Mouse (Mus musculus) forebrain, embryonic 16.5 days (tissue): Measurements from ENCODE around the gene Srp9. TPM values are rescaled to one million over a fixed set of nuclear protein-coding genes. Genes with fewer than 3 reads are reported as not detected.

ENCODE experiments used
- ATAC-seq: fragments of 200-750 bp; cut with Nextera tagmentation; 2 replicates; pipeline ENCODE4 v1.8.0; 2017; ENCODE audit warnings: mild to moderate bottlenecking, moderate library complexity
- H3K27ac ChIP-seq: fragments of 300-500 bp; sonication (generic); 2 replicates; pipeline ENCODE4 v1.5.1; 2014; ENCODE audit warnings: low read length, control low read depth
- H3K27me3 ChIP-seq: fragments of 300-500 bp; sonication (generic); replicated peaks from 2 replicates; pipeline ENCODE4 v1.6.1; 2014; ENCODE audit warnings: low read length; ENCODE audit not compliant: control insufficient read depth, insufficient read depth
- H3K36me3 ChIP-seq: fragments of 300-500 bp; sonication (generic); 2 replicates; pipeline ENCODE4 v1.6.1; 2014; ENCODE audit not compliant: control insufficient read depth, insufficient read depth
- H3K4me1 ChIP-seq: fragments of 300-500 bp; sonication (generic); replicated peaks from 2 replicates; pipeline ENCODE4 v1.6.1; 2014; ENCODE audit warnings: low read length; ENCODE audit not compliant: control insufficient read depth, insufficient read depth
- H3K4me2 ChIP-seq: fragments of 300-500 bp; sonication (generic); 2 replicates; pipeline ENCODE4 v1.6.1; 2014; ENCODE audit warnings: mild to moderate bottlenecking, low read length, control low read depth
- H3K4me3 ChIP-seq: fragments of 300-500 bp; sonication (generic); replicated peaks from 2 replicates; pipeline ENCODE4 v1.5.1; 2014; ENCODE audit warnings: mild to moderate bottlenecking, low read length, control low read depth
- H3K9ac ChIP-seq: fragments of 300-500 bp; sonication (generic); replicated peaks from 2 replicates; pipeline ENCODE4 v1.6.1; 2014; ENCODE audit warnings: low read depth, low read length, control low read depth
- H3K9me3 ChIP-seq: fragments of 300-500 bp; sonication (generic); 2 replicates; pipeline ENCODE4 v1.6.1; 2016; ENCODE audit warnings: low read length; ENCODE audit not compliant: control insufficient read depth
- WGBS: fragments of 180-500 bp; shearing (Covaris S2); extraction: QIAGEN DNeasy Blood & Tissue Kit; methylation state at CpG from one replicate; pipeline ENCODE4 v1.1.7; 2014; 5-methylcytosine and 5-hydroxymethylcytosine counted together
- polyA plus RNA-seq: library from polyadenylated mRNA; unstranded; fragments of >200 nt; fragmentation: Nextera tagmentation; extraction: Ambion mirVana; gene quantifications from 2 replicates; pipeline ENCODE4 v1.2.1, GENCODE M21; 2015

Srp9 gene
- polyA plus RNA-seq, 1 experiment from 2014 or later, result 125 TPM

DNA sequence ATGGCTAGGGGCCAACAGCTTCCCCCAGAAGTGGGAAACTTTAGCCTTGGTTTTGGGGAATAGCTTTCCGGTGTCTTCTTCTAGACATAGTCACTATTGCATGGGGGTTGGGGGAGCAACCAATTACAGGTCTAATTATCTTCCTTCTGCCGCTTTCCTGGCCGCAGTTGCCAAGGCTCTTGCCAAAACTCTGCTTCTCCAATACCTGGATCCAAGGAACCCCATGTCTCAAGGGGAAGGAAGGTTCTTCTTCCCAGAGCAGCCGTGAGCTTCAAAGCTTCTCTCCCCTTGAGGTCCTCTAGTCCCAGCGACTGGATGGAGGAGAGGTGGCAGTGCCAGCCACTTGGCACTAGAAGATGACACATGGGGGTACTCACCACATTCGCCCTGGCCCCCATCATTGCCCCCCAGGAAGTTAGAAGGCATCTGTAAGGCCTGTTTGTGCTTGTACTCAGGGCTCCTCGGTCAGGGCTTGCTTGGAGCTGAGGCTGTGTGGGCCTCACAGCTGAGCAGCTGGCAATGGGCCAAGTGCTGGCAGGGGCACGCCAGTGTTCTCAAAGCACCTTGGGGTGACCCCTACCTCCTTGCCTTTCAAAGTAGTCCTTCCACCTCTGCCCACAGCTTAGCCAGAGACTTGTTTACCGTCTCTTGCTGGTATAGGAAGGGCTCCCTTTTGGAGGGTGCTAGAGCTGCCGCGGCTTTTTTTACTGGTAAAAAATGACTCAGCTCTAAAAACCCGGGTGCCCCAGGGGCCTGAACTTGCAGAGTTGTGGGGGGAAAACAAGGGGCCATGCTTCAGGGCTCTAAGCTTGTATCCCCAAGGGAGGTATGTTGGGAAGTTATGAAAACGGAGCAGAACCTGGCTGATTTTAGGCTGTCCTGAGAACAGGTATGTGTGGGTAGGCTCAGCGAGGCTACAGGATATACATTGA, 12.9 kb upstream of the Srp9 start:
- Histone ChIP-seq H3K9ac (no peak overlapping the region), H3K36me3 (no peaks in the 10 kb centered on the region), H3K4me2 (no peak overlapping the region), H3K4me3 (no peak overlapping the region), H3K9me3 (no peaks in the 10 kb centered on the region), H3K4me1 (peaks cover 15% of the 10 kb centered on the region), H3K27ac (no peak overlapping the region), H3K27me3 (no peaks in the 10 kb centered on the region)
- ATAC-seq, result 0 out of 2 replicates have a peak, but pooled peaks have one; percentile 34
- WGBS, result 56% methylated on average over 14 of the region's 14 CpGs

DNA sequence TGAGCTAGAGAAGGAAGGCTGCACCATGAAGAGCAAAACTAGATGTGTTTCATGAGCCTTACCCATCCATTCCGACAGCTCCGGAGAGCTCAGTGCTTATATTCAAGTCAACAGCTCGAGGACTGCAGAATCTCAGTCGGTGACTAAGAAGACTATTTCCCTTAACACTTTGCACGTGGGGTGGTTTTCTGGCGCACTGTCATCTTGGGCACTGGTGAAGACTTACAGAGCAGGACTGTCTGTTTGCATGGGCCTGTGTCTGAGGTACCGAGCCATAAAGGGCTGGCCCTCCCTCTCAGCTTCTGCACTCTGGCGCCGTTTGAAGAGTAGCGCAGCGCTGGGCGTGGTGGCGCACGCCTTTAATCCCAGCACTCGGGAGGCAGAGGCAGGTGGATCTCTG, 12.2 kb upstream of the Srp9 start:
- no peaks in the 10 kb centered on the region for H3K36me3 ChIP-seq
- no peak overlapping the region for H3K4me2 ChIP-seq
- no peaks in the 10 kb centered on the region for H3K9me3 ChIP-seq
- ATAC-seq, result no peak
- no peak overlapping the region for H3K27ac ChIP-seq
- no peaks in the 10 kb centered on the region for H3K27me3 ChIP-seq
- H3K9ac ChIP-seq, result no peak overlapping the region
- H3K4me3 ChIP-seq, result no peak overlapping the region
- H3K4me1 ChIP-seq, result peaks cover 15% of the 10 kb centered on the region
- 94% methylated on average over 15 of the region's 15 CpGs for WGBS

DNA sequence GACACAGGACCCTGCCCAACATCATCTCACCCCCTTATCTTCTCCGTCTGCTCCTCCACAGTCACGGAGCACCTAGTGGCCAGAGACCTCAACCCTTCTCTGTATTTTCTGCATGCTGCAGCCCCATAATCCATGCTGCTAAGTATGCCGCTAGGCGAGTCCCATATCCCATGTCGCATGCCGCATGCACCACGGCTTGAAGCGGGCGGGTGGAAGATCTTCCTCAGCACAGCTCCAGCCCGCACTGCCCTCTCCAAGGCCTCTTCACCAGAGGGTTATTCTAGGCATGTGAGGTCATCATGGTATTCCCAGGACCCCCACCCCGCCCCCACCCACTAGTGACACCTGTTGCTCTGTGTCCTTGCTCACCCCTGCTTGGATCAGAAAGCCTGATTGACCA, 11.4 kb upstream of the Srp9 start:
- H3K9ac ChIP-seq, result no peak overlapping the region
- no peaks in the 10 kb centered on the region for H3K36me3 ChIP-seq
- H3K27me3 ChIP-seq, result no peaks in the 10 kb centered on the region
- no peak overlapping the region for H3K4me2 ChIP-seq
- WGBS, result 90% methylated on average over 11 of the region's 11 CpGs
- peaks cover 15% of the 10 kb centered on the region for H3K4me1 ChIP-seq
- no peak overlapping the region for H3K4me3 ChIP-seq
- no peak overlapping the region for H3K27ac ChIP-seq
- no peak for ATAC-seq
- no peaks in the 10 kb centered on the region for H3K9me3 ChIP-seq

DNA sequence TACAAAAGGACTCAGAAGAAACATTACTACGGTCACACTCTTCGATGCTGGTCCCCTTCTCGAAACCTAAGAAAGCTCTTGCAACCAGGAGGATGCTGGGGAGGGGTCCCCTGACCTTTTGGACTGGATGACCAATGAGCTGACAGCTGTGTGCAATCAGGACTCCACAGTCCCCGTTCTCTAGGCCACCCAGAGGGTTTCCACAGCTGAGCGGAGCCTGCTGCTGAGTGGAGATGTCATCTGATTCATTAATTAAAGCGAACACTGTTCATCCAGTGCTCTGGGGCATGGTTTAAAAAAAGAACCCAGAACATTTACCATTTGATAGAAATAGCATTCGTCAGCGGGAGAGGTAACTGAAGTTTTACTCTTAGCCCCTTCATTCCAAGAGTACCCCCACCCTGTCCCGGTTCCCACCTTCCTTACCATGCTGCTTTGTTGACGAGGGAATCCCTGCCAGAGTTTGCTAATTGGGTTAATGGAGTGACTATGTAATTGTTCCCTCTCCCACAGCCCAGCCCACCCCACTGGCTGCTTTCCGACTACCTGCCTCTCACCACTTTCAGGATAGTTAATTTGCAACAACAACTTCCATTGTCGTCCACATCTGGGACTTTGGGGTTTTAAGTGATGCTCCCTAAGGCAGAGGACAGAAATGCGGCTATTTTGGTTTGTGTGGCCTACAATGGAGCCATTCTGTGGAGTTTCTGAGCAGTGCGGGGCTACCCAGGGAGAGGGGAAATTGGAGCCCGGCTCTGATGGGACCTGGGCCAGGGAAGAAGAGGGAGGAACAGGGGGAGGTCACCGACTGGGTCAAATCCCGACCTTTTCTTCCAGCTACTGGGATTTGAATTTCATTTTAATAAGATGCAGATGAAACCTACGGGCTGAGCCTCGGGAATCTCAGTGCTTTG, 10.7 kb upstream of the Srp9 start:
- Histone ChIP-seq H3K27me3 (no peaks in the 10 kb centered on the region), H3K4me3 (no peak overlapping the region), H3K9me3 (no peaks in the 10 kb centered on the region), H3K4me2 (no peak overlapping the region), H3K36me3 (no peaks in the 10 kb centered on the region), H3K27ac (no peak overlapping the region), H3K4me1 (peaks cover 15% of the 10 kb centered on the region), H3K9ac (no peak overlapping the region)
- 15% methylated on average over 19 of the region's 19 CpGs for WGBS
- 0 out of 2 replicates have a peak, but pooled peaks have one; percentile 37 for ATAC-seq

DNA sequence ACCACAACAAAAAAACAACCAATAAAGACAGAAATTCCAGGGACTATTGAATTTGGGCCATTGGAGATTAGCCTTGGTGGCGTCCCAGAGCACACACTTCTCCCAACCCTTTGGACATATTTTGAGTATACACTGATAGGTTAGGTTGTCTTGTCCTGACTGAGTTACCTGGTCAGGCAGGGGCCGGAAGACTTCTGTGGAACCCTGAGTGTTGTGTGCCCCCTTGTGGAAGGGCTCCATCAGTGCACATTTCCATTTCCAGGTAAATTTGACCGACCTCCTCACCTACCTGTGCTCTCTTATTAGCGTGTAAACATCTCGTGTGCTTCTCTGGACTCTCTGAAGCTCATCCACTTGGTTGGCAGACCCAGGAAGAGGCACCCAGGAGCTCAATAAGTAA, 9.3 kb upstream of the Srp9 start:
- H3K36me3 ChIP-seq, result no peaks in the 10 kb centered on the region
- WGBS, result 16% methylated on average over 5 of the region's 5 CpGs
- no peaks in the 10 kb centered on the region for H3K27me3 ChIP-seq
- peaks cover 15% of the 10 kb centered on the region for H3K4me1 ChIP-seq
- no peak overlapping the region for H3K27ac ChIP-seq
- H3K9ac ChIP-seq, result no peak overlapping the region
- H3K4me3 ChIP-seq, result no peak overlapping the region
- no peak overlapping the region for H3K4me2 ChIP-seq
- no peak for ATAC-seq
- H3K9me3 ChIP-seq, result no peaks in the 10 kb centered on the region

DNA sequence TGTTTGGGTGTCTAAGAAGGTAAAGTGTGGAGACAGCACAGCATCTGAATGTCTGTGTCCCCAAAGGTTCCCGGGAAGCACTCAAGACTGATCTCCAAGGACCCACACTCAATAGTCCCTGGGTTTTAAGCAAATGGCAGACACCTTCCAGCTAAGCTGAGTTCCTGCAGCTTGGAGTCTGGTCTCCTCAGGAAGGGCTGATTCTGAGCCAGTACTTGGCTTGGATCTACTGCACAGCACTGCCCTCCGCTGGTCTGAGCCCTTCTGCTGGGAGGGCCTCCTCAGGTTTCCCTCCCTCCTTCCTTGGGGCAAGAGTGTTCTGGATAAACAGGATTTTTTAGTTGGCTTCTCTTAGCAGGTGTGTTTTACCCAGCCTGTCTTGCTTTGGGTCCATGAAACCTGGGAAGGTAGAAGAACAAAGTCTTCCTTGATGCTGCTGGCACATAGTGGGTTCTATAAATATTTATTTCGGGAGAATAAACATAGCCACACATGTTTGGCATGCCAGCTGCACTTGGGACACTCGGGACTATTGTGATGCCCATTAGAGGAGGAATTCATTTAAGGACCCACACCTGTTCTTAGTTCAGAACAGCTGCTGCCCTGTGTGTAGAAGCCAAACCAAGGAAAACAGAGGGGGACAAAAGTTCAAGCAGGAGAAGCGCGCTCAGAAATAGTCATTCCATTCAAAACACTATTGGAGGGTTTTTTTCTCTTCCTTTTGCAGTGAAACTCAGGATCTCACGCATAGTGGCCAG, 8.7 kb upstream of the Srp9 start:
- 52% methylated on average over 7 of the region's 7 CpGs for WGBS
- Histone ChIP-seq H3K4me3 (no peak overlapping the region), H3K9me3 (no peaks in the 10 kb centered on the region), H3K36me3 (no peaks in the 10 kb centered on the region), H3K27ac (no peak overlapping the region), H3K9ac (no peak overlapping the region), H3K4me1 (peaks cover 12% of the 10 kb centered on the region), H3K27me3 (no peaks in the 10 kb centered on the region), H3K4me2 (no peak overlapping the region)
- ATAC-seq, result 0 out of 2 replicates have a peak, but pooled peaks have one; percentile 47

DNA sequence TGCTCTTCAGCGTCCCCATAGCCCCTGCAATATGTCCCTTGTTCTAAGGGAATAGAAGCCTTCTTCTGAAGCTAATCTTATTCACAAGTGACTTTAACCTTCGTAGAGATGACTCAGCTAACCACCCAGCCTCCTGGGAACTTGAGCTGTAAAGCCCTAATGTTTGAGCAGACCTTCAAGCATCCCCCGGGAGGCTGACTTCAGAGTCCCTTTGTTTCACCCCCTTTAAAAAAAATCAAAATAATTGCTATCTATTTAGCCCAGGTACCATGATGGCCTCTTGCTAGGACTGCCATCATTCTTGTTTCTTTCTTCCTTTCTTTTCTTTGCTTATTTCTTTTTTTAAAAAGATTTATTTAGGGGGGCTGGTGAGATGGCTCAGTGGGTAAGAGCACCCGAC, 2.1 kb upstream of the Srp9 start:
- no peak for ATAC-seq
- 83% methylated on average over 4 of the region's 4 CpGs for WGBS
- Histone ChIP-seq H3K36me3 (no peaks in the 10 kb centered on the region), H3K9ac (no peak overlapping the region), H3K4me2 (no peak overlapping the region), H3K4me3 (no peak overlapping the region), H3K27ac (no peak overlapping the region), H3K9me3 (no peaks in the 10 kb centered on the region), H3K27me3 (no peaks in the 10 kb centered on the region), H3K4me1 (peaks cover 21% of the 10 kb centered on the region)

DNA sequence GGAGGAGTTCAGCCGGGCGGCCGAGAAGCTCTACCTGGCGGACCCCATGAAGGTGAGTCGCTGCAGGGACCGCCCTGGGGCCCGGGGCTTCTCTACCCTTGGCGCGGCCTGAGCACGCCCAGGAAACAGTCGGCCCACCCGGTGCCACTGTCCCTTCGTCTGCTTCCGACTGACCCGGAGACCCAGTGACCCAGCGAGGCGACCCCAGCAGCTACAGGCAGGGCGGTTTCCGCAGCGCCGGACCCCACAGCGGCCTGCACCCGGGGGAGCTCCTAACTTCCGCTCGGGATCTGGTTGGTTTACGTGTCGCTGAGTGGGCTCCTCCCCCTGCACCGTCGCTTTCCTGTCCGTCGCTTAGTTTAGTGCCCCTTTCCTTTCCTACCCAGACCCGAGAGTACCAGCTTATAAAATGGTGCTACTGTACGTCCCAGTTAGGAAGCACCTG, 409 bp downstream of the Srp9 start:
- peak; percentile 97 for ATAC-seq

More for the DNA sequence above, 409 bp downstream of the Srp9 start:
- H3K9me3 ChIP-seq, result no peaks in the 10 kb centered on the region
- peak overlapping the region; percentile 77 for H3K4me2 ChIP-seq
- no peaks in the 10 kb centered on the region for H3K27me3 ChIP-seq
- peak overlapping the region; percentile 72 for H3K9ac ChIP-seq
- H3K4me1 ChIP-seq, result peaks cover 21% of the 10 kb centered on the region
- peak overlapping the region; percentile 89 for H3K4me3 ChIP-seq
- under 1% methylated on average over 33 of the region's 33 CpGs for WGBS
- peak overlapping the region; percentile 71 for H3K27ac ChIP-seq
- H3K36me3 ChIP-seq, result no peaks in the 10 kb centered on the region; the same call in 1 of the 2 replicates
